Mouse (Mus musculus): ENCODE measurements at regions not wholly inside any gene's neighbourhood (a gene's known extent, or its start where the extent isn't known, plus 50 kb on each side); places are given as distances from the start of the nearest gene placed in this dataset.

GRCm38 (mm10) chr10:96871559-96872160, 254.9 kb downstream of the Btg1 start:
- TF ChIP-seq CTCF (IDR thresholded peaks at IDR 0.05; ENCODE audit: control insufficient read depth, insufficient read depth, insufficient replicate concordance, low read depth, low read length) (no peak), POLR2A (IDR thresholded peaks at IDR 0.05; ENCODE audit: control insufficient read depth, low read depth, low read length) (no peak)
